Mouse (Mus musculus): ENCODE data around the gene Hoxc6.

DNA sequence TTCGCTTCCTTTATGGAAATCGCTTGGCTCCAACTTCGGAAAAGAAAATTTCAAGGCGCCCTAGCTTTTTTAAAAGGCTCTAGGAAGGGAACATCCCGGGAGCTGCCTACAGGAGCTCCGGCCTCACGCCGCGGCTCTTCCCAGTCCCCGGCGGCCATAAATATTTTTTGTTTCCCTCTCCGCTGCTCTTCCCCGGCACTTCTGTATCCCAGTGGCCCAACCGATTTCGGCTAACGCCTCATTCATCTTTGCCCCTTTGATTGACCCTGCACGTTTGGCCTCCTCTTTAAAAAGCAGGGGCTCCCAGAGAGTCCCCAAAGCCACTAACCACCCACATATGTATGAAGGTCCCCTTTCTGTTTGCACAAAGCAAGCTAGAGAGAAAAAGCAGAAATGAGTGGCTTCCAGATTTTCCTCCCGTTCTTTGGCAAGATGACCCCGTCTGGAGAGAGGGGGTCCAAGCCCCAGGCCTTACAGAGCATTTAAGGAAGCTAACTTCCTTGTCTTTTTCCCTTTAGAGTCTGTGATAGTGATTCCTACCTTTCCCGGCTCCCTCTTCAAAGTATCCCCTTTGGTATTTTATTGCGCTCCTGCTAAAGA, 61.4 kb downstream of the Hoxc6 start:
- TF ChIP-seq TAL1 (IDR thresholded peaks at IDR 0.05; ENCODE audit: low read length) (no peak), GATA1 (IDR thresholded peaks at IDR 0.05; ENCODE audit: low read length) (no peak)
